Mouse (Mus musculus) Muller cell, postnatal 12 days (primary cell): ENCODE data around the gene Atp6v0c.
"Not testable (repeated sequence)": the region's sequence is repeated elsewhere in the genome, so short reads cannot be mapped to it uniquely, and the experiment has no call there.

ENCODE experiments used
- DNase-seq: peaks from one replicate; pipeline ENCODE4 v3.0.0-alpha.2; 2015; ENCODE audit errors: inconsistent ontology term

Gene Atp6v0c

DNA sequence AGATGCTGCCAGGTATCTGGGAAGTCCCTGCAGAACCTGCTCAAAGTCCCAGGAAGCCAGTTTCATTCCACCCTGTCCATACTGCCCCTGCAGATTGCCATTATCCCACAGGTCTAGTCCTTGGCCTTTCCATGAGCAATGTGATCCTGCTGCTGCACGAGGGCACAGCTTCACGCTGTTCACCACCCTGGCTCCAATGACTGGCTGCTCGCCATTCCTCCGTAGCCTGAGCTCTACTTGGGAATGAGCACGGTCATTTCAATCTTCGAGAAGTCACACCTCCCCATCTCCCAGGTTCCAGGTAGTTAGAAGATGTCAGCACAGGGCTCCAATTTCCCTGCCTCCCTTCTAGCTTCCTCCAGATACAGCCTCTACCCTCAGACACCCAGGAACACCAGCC is 12.4 kb downstream of the Atp6v0c start:
- DNase-seq = no peak

DNA sequence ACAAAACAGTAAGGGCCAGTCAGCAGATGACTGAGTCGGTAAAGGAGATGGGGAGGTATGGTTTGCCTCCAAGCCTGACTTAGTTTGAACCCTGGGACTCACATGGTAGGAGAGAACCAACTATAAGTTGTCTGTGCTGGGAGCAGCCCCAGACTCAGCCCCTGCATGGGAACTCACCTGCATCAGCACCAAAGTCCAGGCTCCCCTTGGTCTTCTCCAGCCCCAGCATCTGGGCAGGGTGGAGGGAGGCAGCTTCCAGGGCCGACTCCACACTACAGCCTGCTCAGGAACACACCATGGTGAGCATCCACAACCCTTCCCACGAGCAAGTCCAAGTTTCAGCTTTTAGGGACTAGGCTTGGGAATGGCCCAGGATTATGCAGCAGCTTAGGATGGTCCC is 13.1 kb downstream of the Atp6v0c start:
- no peak for DNase-seq

DNA sequence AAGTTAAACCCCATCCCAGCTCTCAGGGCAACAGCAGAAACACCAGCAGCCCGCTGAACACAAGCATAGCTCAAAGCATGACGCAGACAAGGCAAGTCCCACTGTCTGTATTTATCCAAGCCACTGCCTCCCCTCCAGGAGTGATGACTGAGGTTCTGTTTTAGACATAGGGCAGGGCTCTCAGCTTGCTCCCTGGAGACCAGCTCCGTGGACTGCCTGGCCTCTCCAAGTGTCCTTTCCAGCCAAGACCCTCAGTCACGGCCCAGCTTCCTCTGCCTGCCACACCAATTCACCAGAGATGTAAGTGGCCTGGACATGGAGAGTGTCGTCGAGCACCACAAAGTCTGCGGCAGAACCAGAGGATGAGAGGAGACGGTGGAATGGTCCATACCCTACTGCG is 13.8 kb downstream of the Atp6v0c start:
- DNase-seq = no peak

DNA sequence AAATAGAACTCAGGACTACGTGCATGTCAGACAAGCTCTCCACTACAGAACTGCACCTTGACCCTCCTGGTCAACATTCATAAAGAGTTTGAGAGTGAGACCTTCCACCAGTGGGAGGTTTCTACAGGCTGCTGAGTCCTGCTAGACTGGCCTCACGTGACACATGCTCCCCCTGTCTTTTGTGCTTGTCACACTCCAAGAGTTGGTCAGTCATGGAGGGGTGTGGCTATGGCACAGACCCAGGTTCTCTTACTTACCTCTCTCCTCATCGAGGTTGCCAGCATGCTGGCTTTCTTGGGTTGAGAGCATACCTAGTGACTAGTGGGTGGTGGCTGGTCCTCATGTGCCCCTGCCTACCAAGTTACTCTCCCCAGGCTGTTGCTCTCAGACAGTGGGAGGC is 15.0 kb downstream of the Atp6v0c start:
- no peak for DNase-seq

DNA sequence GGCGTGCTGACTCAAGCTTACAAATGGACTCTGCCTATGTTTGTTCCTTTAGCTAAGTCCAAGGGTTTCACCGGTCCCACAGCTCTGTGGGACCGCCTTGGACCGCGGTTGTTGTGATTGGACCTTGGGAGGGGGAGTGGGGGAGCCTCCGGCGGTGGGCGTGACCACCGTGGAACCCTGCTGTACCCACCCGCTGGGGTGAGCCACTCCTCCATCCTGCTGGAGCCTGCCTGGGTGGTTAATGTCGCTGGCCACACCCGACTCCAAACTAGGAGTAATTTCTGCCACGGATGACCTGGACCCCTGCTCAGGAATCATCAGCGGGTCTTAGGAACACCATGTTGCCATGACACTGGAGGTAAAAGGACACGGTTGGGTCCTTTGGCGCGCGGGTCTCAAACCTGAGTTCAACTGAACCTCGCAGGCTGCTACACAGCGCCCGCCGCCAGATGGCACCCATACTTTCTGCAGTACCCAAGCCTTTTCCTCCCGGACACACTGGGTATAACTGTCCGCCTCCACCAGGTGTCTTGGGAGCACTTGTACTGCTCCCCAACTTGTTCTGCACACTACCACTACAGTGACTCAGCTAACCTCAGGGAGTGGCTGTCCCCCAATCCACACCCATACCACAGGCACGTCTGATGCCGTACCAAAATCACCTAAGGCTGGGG is 17.5 kb downstream of the Atp6v0c start:
- peak; percentile 81 for DNase-seq

DNA sequence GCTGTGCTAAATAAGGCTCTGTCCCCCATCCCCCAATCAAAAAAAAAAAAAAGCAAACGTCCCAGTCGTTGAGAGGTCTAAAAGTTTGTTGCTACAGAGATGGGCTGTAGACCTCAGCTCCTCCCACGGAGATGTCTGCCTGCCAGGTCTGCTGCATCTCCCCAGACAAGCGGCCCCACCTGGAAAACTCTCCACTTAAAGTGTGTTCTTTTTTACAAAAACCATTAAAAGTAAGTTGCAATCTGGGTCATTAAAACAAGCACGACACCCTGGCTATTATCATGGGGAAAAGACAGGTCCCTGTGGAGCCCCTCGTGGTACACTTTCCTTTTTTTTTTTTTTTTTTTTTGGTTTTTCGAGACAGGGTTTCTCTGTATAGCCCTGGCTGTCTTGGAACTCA is 18.1 kb downstream of the Atp6v0c start:
- no peak for DNase-seq

DNA sequence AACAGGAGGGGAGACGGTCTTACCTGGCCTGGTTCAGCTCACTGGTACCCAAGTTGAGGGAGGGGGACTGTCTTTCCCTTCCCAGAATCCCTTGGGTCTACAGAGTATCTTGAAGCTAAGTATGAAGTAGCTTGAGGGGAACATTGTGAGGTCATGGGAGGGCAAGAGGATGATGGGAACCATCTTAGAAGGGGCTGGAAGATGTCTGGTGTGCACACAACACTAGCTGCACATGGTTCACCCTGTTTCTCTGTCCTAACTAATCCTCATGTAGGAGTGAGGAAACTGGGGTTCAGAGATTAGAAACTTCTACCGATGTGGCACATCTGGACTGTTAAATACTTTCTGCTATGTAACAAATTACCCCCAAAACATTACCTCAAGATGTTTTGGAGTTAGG is 18.7 kb downstream of the Atp6v0c start, which contains the start of gene Pdpk1:
Gene Pdpk1 (minus strand): TSS at position 101 of the 400 bp plus-strand sequence.
- DNase-seq = no peak

DNA sequence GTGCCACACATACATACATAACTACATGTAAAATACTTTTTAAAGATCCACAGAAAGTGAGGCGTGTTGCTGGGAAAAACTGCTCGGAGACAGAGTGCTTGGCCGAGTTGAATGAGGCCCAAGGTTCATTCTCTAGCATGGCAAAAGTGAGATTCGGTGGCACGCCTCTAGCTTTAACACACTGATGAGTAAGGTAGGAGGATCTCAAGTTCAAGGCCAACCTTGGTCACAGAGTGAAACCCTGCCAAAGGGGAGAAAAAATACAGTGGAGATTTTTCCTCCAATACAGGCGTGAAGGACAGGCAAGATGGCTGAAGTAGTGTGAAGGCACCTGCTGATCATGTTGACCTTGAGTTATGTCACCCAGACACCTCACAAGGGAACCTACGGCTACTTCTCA is 20.1 kb downstream of the Atp6v0c start:
- no peak for DNase-seq

DNA sequence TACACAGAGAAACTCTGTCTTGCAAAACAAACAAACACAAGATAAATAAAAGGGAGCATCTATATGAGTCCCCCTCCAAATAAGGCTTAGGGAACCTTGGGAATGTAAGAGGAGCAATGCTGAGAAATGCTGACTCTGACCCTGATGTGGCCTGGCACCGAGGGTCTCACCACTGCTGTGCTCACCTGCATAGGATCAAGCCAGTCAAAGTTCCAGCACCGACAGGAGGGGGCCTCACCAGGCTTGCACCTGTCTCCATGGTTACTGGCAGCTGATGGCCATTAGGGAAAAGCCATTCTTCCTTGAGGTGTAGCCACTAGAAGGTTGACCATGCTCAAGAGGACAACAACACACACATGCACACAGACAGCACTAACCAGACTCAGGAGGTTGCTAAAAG is 26.6 kb downstream of the Atp6v0c start:
- no peak for DNase-seq

DNA sequence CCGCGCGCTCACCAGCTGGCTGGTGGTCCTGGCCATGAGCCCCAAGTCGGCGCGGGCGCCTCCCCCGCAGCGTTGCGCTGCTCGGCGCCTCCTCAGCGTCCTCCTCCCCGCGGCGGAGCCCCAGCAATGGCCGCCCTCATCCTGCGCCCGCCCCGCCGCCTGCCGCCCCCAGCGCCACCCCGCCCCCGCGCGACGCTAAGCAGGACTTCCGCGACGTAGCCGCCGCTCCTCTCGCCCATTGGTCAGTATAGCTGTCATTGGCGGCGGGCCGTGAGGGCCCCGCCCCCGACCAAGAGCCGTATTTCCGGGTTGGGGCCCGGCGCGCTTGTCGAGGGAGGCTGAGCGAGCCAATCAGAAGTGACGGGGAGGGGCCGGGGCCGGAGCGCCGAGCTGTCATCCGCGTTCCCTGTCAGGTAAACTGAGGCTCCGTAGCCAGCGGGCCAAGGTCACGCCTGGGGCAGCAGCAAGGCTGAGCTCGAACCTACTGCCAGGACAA is 28.0 kb downstream of the Atp6v0c start:
- DNase-seq = peak; percentile 98

DNA sequence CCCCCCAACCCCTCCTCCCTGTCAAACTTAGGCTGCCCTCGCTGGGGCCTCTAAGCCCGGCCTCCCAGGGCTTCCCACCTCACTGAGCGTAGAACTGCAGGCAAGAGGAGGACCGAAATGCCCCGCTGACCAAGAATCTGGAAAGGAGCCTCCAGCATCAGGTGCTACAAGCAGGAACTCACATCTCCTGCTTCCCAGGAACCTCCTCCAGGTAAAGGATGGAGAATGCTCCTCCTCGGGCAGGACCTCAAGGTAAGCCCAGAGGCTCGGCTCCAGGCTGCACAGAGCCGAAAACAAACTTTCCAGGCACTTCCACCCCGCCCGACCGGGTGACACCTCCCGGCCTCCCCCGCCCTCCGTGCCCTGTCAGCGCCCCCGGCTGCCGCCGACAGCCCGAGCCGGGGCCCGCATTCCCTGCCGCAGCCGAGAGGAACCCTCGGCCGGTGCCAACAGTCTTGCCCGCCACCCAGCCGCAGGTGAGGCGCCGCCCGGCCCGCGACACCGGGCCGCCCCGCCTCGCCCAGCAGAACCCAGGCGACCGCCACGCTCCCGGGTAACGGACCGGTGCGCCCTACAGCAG is 28.6 kb downstream of the Atp6v0c start:
- peak; percentile 61 for DNase-seq

DNA sequence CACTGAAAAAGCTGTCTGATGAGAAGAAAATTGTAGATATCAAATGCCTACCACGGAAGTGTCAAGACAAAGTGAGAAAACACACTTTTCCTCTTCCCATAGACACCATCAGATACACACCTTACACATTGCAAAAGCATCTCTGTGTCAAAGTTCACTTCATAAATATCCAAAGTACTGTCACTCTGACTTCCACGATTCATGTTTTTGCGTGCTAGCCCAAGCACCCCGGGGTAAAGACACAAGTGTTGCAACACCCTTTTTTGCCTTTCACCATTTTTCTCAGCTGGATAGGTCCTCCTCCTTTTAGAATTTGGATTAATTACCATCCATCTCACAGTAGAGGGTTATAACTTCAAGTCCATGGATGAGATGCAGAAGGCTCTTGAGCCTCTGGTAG is 29.5 kb downstream of the Atp6v0c start:
- no peak for DNase-seq

DNA sequence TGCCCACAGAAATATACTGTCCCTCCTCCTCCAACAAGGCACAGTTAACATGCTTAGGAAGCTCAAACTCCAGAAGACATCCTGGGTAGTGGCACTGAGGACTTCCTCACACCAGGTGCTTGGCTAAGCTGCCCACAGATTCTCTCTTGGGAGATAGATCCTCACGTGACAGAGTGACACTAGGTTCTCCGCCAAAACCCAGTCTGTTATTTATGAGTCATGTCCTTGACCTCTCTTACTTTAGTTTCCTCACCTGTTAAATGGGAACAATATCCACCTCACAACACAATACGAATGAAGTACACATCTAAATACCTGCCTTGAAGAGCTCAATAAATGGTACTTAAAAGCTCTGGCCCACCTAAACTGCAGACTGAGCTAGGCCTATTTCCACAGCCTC is 30.2 kb downstream of the Atp6v0c start:
- no peak for DNase-seq

DNA sequence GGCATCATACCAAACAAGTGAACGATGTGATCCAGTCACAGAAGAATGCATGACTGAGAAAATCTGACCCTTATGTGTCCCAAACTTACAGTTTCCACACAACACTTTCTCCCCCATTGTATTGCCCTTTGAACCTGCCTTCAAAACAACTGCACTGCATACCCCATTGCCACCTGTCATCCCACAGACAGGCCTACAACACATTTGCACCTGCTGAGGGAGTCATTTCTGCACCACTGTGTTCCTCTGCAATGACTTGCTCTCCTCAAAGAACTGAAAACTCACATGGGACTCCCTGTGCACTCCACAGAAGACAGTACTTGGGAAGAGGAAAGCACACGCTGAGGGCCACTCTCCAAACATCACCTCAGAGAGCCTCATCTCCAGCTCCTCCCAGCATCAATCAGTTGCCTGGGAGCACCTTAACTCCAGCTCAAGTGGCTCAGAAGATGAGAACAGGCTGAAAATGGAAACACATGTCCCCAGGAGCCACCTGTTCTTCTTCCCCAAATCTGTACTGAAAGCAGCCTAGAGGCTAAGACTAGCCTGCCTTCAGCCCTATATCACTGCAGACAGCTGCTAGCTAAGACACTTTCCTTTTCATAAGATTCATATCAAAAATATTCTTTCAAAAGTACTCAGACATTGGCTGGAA is 32.1 kb downstream of the Atp6v0c start:
- peak; percentile 17 for DNase-seq

DNA sequence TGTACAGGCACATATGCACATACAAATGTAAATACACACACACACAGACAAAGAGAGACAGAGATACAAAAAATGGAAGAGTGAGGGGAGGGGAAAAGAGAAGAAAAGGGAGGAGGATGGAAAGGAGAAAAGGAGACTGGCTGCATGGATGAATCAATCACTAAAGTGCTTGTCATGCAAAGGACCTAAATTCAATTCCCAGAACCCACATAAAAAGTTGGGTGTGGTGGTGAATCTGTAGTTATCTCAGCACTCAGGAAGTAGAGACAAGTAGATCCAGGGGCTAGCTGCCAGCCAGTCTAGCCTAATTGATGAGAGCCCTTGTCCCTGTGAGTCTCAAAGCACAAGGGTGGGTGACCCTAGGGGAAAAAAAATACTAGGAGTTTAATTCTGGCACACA is 35.4 kb downstream of the Atp6v0c start:
- DNase-seq = no peak

DNA sequence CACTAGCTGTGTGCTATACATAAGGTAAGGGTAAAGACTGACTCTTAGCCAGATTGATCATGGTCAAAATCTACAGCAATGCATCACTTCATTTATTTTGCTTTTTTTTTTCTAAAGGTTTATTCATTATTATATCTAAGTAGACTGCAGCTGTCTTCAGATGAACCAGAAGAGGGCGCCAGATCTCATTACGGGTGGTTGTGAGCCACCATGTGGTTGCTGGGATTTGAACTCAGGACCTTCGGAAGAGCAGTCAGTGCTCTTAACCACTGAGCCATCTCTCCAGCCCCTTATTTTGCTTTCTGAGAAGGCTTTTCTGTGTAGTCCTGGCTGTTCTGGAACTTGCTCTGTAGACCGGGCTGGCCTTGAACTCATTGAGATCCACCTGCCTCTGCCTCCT is 36.6 kb downstream of the Atp6v0c start:
- DNase-seq = not testable (repeated sequence)

DNA sequence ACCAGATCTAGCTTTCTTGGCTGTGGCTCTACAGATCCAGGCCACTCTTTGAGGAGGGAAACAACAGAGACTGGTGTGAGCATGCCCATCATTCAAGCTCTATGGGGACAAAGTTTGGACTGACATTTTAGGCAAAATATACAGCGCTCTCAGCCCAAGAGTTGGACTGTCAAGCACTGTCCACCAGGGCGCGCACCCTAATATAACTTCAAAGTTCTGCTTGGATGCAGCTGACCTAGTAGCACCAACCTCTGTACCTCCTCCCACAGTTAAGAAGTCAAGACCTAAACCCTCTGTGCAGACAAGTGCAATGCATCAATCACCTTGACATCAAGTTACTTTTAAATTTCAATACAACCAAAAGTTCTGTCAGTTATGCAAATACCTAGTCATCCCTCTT is 37.9 kb downstream of the Atp6v0c start:
- no peak for DNase-seq

DNA sequence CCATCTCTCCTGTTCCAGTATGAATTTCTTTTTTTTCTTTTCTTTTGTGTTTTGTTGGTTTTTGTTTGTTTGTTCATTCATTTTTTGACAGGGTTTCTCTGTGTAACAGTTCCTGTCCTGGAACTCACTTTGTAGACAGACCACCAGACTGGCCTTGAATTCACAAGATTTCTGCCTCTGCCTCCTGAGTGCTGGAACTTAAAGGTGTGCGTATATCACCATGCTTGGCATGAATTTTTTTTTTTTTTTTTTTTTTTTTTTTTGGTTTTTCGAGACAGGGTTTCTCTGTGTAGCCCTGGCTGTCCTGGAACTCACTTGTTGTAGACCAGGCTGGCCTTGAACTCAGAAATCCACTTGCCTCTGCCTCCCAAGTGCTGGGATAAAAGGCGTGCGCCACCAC is 40.3 kb downstream of the Atp6v0c start:
- DNase-seq = not testable (repeated sequence)

DNA sequence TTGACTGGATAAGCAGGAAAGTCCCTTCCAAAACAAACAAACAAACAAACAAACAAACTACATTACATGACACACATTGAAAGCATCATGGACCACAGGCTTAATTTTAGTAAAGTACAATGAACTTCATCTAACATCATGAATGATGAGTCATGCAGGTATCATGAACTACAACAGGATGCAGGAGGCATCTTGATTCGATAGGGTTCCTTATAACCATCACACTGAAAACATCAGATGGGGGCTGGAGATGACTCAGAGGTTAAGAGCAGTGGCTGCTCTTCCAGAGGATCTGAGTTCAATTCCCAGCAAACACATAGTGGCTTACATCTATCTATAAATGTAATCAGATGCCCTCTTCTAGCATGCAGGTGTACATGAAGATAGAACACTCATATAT is 41.9 kb downstream of the Atp6v0c start:
- DNase-seq = no peak

DNA sequence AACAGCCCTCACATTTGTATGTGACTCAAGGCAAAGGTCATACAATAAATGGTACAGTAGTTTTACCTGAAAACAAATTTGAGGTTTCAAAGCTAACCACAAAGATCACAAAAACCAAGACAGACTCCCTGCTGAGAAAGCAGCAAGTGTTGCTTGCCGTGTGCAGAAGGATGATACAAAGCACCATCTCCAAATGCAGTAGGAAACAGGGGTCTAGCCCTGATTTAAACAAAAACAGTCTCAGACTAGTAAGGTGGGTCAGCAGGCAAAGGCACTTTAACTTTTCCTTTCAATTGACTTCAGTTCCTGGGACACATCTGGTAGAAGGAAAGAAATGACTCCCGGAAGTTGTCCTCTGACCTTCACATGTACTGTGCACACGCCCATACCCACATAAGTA is 42.7 kb downstream of the Atp6v0c start:
- no peak for DNase-seq

DNA sequence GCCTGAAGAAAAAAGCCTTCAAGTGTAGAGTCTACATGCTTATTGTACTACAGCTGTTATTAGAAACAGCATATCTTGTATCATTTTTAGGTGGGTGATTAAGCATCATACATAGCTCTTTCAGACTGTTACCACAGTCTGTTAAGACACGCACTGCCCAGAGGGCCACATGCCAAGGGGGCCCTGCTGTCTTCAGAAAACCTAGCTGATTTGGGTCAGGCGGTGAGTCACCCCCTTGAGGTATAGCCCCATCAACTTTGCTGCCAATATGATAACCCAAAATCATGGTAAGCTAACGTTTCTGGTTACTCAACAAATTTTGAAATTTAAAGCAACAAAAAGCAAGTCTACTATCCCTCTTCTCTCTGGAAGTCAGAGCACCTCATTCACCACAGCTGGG is 50.1 kb downstream of the Atp6v0c start:
- no peak for DNase-seq
